Mouse (Mus musculus): ENCODE data around the gene Miox.

GRCm38 (mm10) chr15:89350447-89350846, 16.2 kb downstream of the Miox start:
- no peak for TF ChIP-seq POLR2A (IDR thresholded peaks at IDR 0.05; ENCODE audit: borderline replicate concordance, low read depth, low read length)
- no peak for TF ChIP-seq CTCF (IDR thresholded peaks at IDR 0.05; ENCODE audit: low read depth, low read length)

Measured in bone marrow macrophage, adult 2 months (primary cell).